27 mouse cellular contexts compared by ENCODE assay signal in the genomic region with DNA sequence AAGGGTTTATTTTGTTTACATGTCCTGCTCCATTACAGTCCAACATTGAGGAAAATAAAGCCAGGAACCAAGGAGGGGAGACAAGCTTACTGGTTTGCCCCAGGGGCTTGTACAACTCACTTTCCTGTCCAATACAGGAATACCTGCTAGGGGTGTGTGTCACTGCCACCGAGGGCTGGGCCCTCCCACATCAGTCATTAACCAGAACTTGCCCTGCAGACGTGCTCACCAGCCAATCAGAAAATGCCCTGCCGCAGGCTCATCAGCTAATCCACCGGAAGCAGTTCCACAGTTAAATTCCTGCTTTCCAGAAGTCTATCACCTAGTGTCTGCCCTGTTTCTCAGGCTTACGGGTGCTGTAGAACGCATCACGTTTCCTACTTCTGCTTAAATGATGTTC. TPM values are rescaled to one million over a fixed set of nuclear protein-coding genes. Genes with fewer than 3 reads are reported as not detected.
A peak's percentile ranks its signal among the peaks of the same experiment; 100 is the strongest.
DNase-seq lines count a peak whose midpoint lies in the region; ATAC-seq lines count a peak whose summit lies in the region.
"Had no signal": no experiment of that assay in that cellular context is flagged by ENCODE, and none has a peak within 500 bp of the region (broad histone marks: within the 10 kb centered on the region; RNA-seq: fewer than 3 reads in every experiment).

No protein-coding gene starts in this region.

- peak; percentile 59; the same call in 1 of the 2 replicates for ATAC-seq in kidney, embryonic 16.5 days (ENCODE audit: low FRiP score, low TSS enrichment)
- peak; percentile 61 for ATAC-seq in intestine, embryonic 15.5 days
- ATAC-seq: forebrain, embryonic 13.5 days; midbrain, embryonic 15.5 days; Patski had no signal

- H3K27me3 ChIP-seq in kidney, embryonic 16.5 days (ENCODE audit: insufficient read depth, low read length), result no peaks in the 10 kb centered on the region
- no peaks in the 10 kb centered on the region for H3K27me3 ChIP-seq in intestine, embryonic 15.5 days (replicated peaks)
- H3K27me3 ChIP-seq: heart, embryonic 12.5 days; hindbrain, embryonic 13.5 days; limb, embryonic 12.5 days; lung, embryonic 15.5 days; midbrain, embryonic 15.5 days; Patski; stomach, embryonic 15.5 days had no signal

- no peak overlapping the region for H3K4me3 ChIP-seq in kidney, embryonic 16.5 days (ENCODE audit: low read length)
- H3K4me3 ChIP-seq in intestine, embryonic 15.5 days (replicated peaks), result no peak overlapping the region
- H3K4me3 ChIP-seq: forebrain, embryonic 13.5 days; gastrocnemius, adult 2 months; heart, adult 2 months; heart, embryonic 12.5 days; hindbrain, embryonic 13.5 days; limb, embryonic 12.5 days; lung, embryonic 15.5 days; midbrain, embryonic 10.5 days; midbrain, embryonic 15.5 days; neural tube, embryonic 15.5 days; stomach, embryonic 15.5 days had no signal

- no peak overlapping the region for H3K27ac ChIP-seq in kidney, embryonic 16.5 days (ENCODE audit: low read length)
- 0 out of 2 replicates have a peak overlapping the region, but pooled peaks have one; percentile 7 for H3K27ac ChIP-seq in intestine, embryonic 15.5 days
- H3K27ac ChIP-seq: forebrain, embryonic 13.5 days; gastrocnemius, adult 2 months; heart, adult 2 months; hindbrain, embryonic 13.5 days; limb, embryonic 12.5 days; lung, embryonic 15.5 days; midbrain, embryonic 10.5 days; midbrain, embryonic 15.5 days; neural tube, embryonic 15.5 days; stomach, embryonic 15.5 days had no signal

- no peak for DNase-seq in kidney, adult 9 months
- peak; percentile 93 for DNase-seq in R1 (ENCODE audit: low read depth, low spot score)
- DNase-seq in yolk sac, embryonic 10.5 days (ENCODE audit: low spot score), result peak; percentile 62
- no peak for DNase-seq in adrenal gland, adult 2 months
- DNase-seq in thymus, postnatal 25 days, result no peak
- DNase-seq: adrenal gland, adult 8-10 months; B cell, adult 2 months; cerebellum, adult 2 months; cerebellum, postnatal 25 days; gastrocnemius, adult 2 months; heart, adult 2 months; heart, postnatal 4 days; retina, postnatal 1 day; right cerebral cortex, postnatal 25 days; thymus, postnatal 36 days had no signal

- 37% methylated on average over 7 of the region's 7 CpGs for WGBS in kidney, embryonic 16.5 days
- 38% methylated on average over 7 of the region's 7 CpGs for WGBS in intestine, embryonic 15.5 days

- peaks cover 10% of the 10 kb centered on the region; the same call in 1 of the 2 replicates for H3K36me3 ChIP-seq in kidney, embryonic 16.5 days (ENCODE audit: insufficient read depth, low read length)
- no peaks in the 10 kb centered on the region for H3K36me3 ChIP-seq in intestine, embryonic 15.5 days
- H3K36me3 ChIP-seq: hindbrain, embryonic 13.5 days; midbrain, embryonic 15.5 days; neural tube, embryonic 15.5 days; stomach, embryonic 15.5 days had no signal

- H3K9ac ChIP-seq in kidney, embryonic 16.5 days (replicated peaks; ENCODE audit: low read length), result no peak overlapping the region
- no peak overlapping the region for H3K9ac ChIP-seq in intestine, embryonic 15.5 days
- H3K9ac ChIP-seq: forebrain, embryonic 13.5 days; heart, embryonic 12.5 days; hindbrain, embryonic 13.5 days; limb, embryonic 12.5 days; lung, embryonic 15.5 days; midbrain, embryonic 15.5 days; neural tube, embryonic 15.5 days; stomach, embryonic 15.5 days had no signal

- H3K4me2 ChIP-seq in kidney, embryonic 16.5 days (replicated peaks; ENCODE audit: low read depth, low read length), result no peak overlapping the region
- no peak overlapping the region for H3K4me2 ChIP-seq in intestine, embryonic 15.5 days (replicated peaks)
- H3K4me2 ChIP-seq: forebrain, embryonic 13.5 days; heart, embryonic 12.5 days; hindbrain, embryonic 13.5 days; limb, embryonic 12.5 days; lung, embryonic 15.5 days; midbrain, embryonic 15.5 days; neural tube, embryonic 15.5 days; stomach, embryonic 15.5 days had no signal

- H3K9me3 ChIP-seq in kidney, embryonic 16.5 days (ENCODE audit: low read length), result 0 out of 2 replicates have a peak, but pooled peaks cover 3% of the 10 kb centered on the region
- no peaks in the 10 kb centered on the region for H3K9me3 ChIP-seq in intestine, embryonic 15.5 days
- H3K9me3 ChIP-seq: heart, embryonic 12.5 days; hindbrain, embryonic 13.5 days; limb, embryonic 12.5 days; lung, embryonic 15.5 days; midbrain, embryonic 10.5 days; midbrain, embryonic 15.5 days; neural tube, embryonic 15.5 days; stomach, embryonic 15.5 days had no signal

- H3K4me1 ChIP-seq in kidney, embryonic 16.5 days (ENCODE audit: insufficient read depth, low read length), result 0 out of 2 replicates have a peak, but pooled peaks cover 4% of the 10 kb centered on the region
- H3K4me1 ChIP-seq in intestine, embryonic 15.5 days (replicated peaks), result 0 out of 2 replicates have a peak, but pooled peaks cover 3% of the 10 kb centered on the region
- H3K4me1 ChIP-seq: heart, embryonic 12.5 days; hindbrain, embryonic 13.5 days; midbrain, embryonic 15.5 days; neural tube, embryonic 15.5 days had no signal

RNA-seq across cellular contexts. Expression of a gene that starts 15.7 kb away (rescaled TPM):
- polyA plus RNA-seq in kidney, embryonic 16.5 days (2015; fragmentation: Nextera tagmentation; extraction: Ambion mirVana), result 159 and 165 TPM in 2 replicates
- 117 and 125 TPM in 2 replicates for polyA plus RNA-seq in intestine, embryonic 15.5 days (2015; fragmentation: Nextera tagmentation; extraction: Ambion mirVana)
- total RNA-seq in adrenal gland, adult 2 months (2021), result 1 to 10 TPM; 2.0 to 4.6 TPM
- polyA plus RNA-seq in adrenal gland, adult 2 months (2012; rRNA removed), result 1.0 and 1.7 TPM in 2 replicates

Comparison
In these comparisons a context has a peak if more than half of its experiments do, and no peak if none do; other contexts are left out.
1. DNase-seq: peak in R1 (single experiment) and yolk sac, embryonic 10.5 days (single experiment); none in kidney, adult 9 months (single experiment), adrenal gland, adult 2 months (single experiment) and thymus, postnatal 25 days (single experiment).
2. RNA of a gene that starts 15.7 kb away (polyA plus RNA-seq): 159 to 165 TPM in kidney, embryonic 16.5 days and 117 to 125 TPM in intestine, embryonic 15.5 days; 1.0 to 1.7 TPM in adrenal gland, adult 2 months; every median in the first group is over 10 times any median in the second.